Mouse (Mus musculus): ENCODE data around the gene Olfr191.
"Not testable (repeated sequence)": the region's sequence is repeated elsewhere in the genome, so short reads cannot be mapped to it uniquely, and the experiment has no call there.

The Olfr191 gene

GRCm38 (mm10) chr16:59089722-59090121, at the start of gene Olfr191:
TSS of gene Olfr191 (minus strand) at chr16:59089822.
- not testable (repeated sequence) for DNase-seq

GRCm38 (mm10) chr16:59130740-59131139, 41.1 kb upstream of the Olfr191 start:
- no peak for DNase-seq

GRCm38 (mm10) chr16:59120969-59121368, 31.3 kb upstream of the Olfr191 start, which contains the start of gene Olfr194:
TSS of gene Olfr194 (minus strand) at chr16:59121069.
- DNase-seq = no peak

GRCm38 (mm10) chr16:59111781-59112180, 22.2 kb upstream of the Olfr191 start, which contains the start of gene Olfr193:
TSS of gene Olfr193 (minus strand) at chr16:59111881.
- no peak for DNase-seq

- not testable (repeated sequence) for DNase-seq
Measured at GRCm38 (mm10) chr16:59108522-59108921, 18.9 kb upstream of the Olfr191 start.

GRCm38 (mm10) chr16:59105312-59105711, 15.7 kb upstream of the Olfr191 start:
- no peak for DNase-seq

GRCm38 (mm10) chr16:59081113-59081512, 8.5 kb downstream of the Olfr191 start:
- not testable (repeated sequence) for DNase-seq

GRCm38 (mm10) chr16:59077905-59078304, 11.7 kb downstream of the Olfr191 start, which contains the start of gene Olfr190:
TSS of gene Olfr190 (minus strand) at chr16:59078005.
- DNase-seq = no peak

- DNase-seq = no peak
Measured at GRCm38 (mm10) chr16:59073520-59073919, 16.1 kb downstream of the Olfr191 start.

GRCm38 (mm10) chr16:59071755-59072154, 17.9 kb downstream of the Olfr191 start:
- DNase-seq = no peak

- not testable (repeated sequence) for DNase-seq
Measured at GRCm38 (mm10) chr16:59062411-59062810, 27.2 kb downstream of the Olfr191 start.

- not testable (repeated sequence) for DNase-seq
Measured at GRCm38 (mm10) chr16:59049286-59049685, 40.3 kb downstream of the Olfr191 start.

GRCm38 (mm10) chr16:59048860-59049259, 40.8 kb downstream of the Olfr191 start:
- DNase-seq = no peak

GRCm38 (mm10) chr16:59047579-59047978, 42.0 kb downstream of the Olfr191 start:
- no peak for DNase-seq

GRCm38 (mm10) chr16:59045835-59046234, 43.8 kb downstream of the Olfr191 start:
- DNase-seq = no peak

GRCm38 (mm10) chr16:59039710-59040109, 49.9 kb downstream of the Olfr191 start, which contains the start of gene Olfr187:
TSS of gene Olfr187 (minus strand) at chr16:59039767.
- no peak for DNase-seq
